Mouse (Mus musculus): ENCODE measurements around the gene Gal3st1. TPM values are rescaled to one million over a fixed set of nuclear protein-coding genes. Genes with fewer than 3 reads are reported as not detected.

The Gal3st1 gene
- total and polyA plus RNA-seq, 3 experiments = 0.07 to 0.12 TPM; not detected in 1

DNA sequence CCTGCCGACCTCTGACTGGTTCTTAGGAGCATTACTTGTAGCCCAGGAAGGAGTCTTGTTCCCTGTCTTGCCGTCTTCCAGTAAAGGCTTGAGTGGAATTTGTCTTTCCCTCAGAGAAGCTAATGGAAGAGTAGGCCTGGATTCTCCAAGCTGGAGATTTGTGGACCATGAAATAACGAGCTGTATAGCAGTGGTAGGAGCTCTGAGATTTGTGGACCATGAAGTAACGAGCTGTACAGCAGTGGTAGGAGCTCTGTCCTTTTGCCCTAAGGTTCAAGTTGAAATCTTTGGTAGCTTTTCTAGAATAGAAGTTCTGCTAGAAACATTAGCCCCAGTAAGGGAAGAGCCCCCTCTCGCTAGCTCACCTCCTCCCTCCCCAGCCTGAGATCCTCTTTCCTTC is 5.0 kb upstream of the Gal3st1 start:
- Histone ChIP-seq H3K36me3 (ENCODE audit: control insufficient read depth in 1 of 2, insufficient read depth in 2 of 2, low read length in 2 of 2) (peaks cover 0 to 32% of the 10 kb centered on the region in 2 experiments; a peak in 2 of 4 replicates), H3K9me3 (replicated peaks; ENCODE audit: insufficient read depth, low read length) (no peaks in the 10 kb centered on the region), H3K79me2 (ENCODE audit: control insufficient read depth, insufficient read depth, low read length, poor library complexity) (no peaks in the 10 kb centered on the region; the same call in 1 of the 2 replicates), H3K27me3 (ENCODE audit: control insufficient read depth in 1 of 2, insufficient read depth in 2 of 2, low read length in 2 of 2) (no peaks in the 10 kb centered on the region), H3K4me1 (ENCODE audit: control insufficient read depth in 1 of 2, insufficient read depth in 2 of 2, low read length in 2 of 2) (no peaks in the 10 kb centered on the region), H3K4me3 (ENCODE audit: control insufficient read depth in 1 of 2, insufficient read depth in 1 of 2, low read depth in 2 of 2, low read length in 2 of 2) (no peak overlapping the region), H3K9ac (ENCODE audit: control insufficient read depth, low read depth, low read length, poor library complexity, severe bottlenecking) (no peak overlapping the region), H3K27ac (ENCODE audit: control insufficient read depth, low read depth, low read length) (no peak overlapping the region)
- no peak for DNase-seq (ENCODE audit: low read depth, low spot score)
- TF ChIP-seq SMC3 (IDR thresholded peaks at IDR 0.05; ENCODE audit: low read depth, low read length) (no peak), POLR2AphosphoS2 (IDR thresholded peaks at IDR 0.05; ENCODE audit: low read length) (0 out of 2 replicates have a peak, but pooled peaks have one; percentile 11)

DNA sequence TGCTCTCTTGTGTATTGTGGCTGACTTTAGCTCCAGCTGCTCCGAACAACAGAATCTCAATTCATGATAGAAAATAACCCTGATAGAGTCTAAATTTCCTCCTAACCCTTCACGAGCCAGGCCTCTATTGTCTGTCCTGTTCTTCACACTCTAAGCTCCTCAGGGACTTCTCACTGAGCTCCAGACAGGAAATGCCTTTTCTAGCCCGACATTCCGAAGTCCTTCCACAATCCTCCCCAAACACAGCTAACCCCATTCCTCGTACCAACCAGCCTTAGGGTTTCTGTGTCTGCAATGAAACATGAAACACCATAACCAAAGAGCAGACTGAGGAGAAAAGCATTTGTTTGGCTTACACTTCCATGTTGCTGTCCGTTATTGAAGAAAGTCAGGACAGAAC is 1.9 kb upstream of the Gal3st1 start:
- Histone ChIP-seq H3K27ac (ENCODE audit: control insufficient read depth, low read depth, low read length) (no peak overlapping the region), H3K9me3 (replicated peaks; ENCODE audit: insufficient read depth, low read length) (no peaks in the 10 kb centered on the region), H3K4me1 (ENCODE audit: control insufficient read depth in 1 of 2, insufficient read depth in 2 of 2, low read length in 2 of 2) (no peaks in the 10 kb centered on the region), H3K36me3 (ENCODE audit: control insufficient read depth in 1 of 2, insufficient read depth in 2 of 2, low read length in 2 of 2) (peaks cover 0 to 14% of the 10 kb centered on the region in 2 experiments; a peak in 2 of 4 replicates), H3K27me3 (ENCODE audit: control insufficient read depth in 1 of 2, insufficient read depth in 2 of 2, low read length in 2 of 2) (no peaks in the 10 kb centered on the region), H3K9ac (ENCODE audit: control insufficient read depth, low read depth, low read length, poor library complexity, severe bottlenecking) (no peak overlapping the region), H3K79me2 (ENCODE audit: control insufficient read depth, insufficient read depth, low read length, poor library complexity) (no peaks in the 10 kb centered on the region), H3K4me3 (ENCODE audit: control insufficient read depth in 1 of 2, insufficient read depth in 1 of 2, low read depth in 2 of 2, low read length in 2 of 2) (no peak overlapping the region)
- DNase-seq (ENCODE audit: low read depth, low spot score) = no peak
- TF ChIP-seq EP300 (IDR thresholded peaks at IDR 0.05; ENCODE audit: low read depth in 1 of 2, low read length in 2 of 2) = no peak
- no peak for TF ChIP-seq TCF12 (IDR thresholded peaks at IDR 0.05; ENCODE audit: low read depth, low read length)
- TF ChIP-seq TAL1 (IDR thresholded peaks at IDR 0.05; ENCODE audit: low read length) = no peak
- TF ChIP-seq KAT2A (conservative IDR thresholded peaks at IDR 0.05; ENCODE audit: low read depth, low read length) = no peak
- no peak for TF ChIP-seq ZMIZ1 (IDR thresholded peaks at IDR 0.05; ENCODE audit: low read depth, low read length)
- no peak for TF ChIP-seq CHD2 (IDR thresholded peaks at IDR 0.05; ENCODE audit: low read length)
- no peak for TF ChIP-seq JUND (IDR thresholded peaks at IDR 0.05; ENCODE audit: low read depth, low read length)
- TF ChIP-seq POLR2AphosphoS5 (IDR thresholded peaks at IDR 0.05; ENCODE audit: borderline replicate concordance, low read depth, low read length) = no peak
- no peak for TF ChIP-seq CHD1 (IDR thresholded peaks at IDR 0.05; ENCODE audit: low read depth, low read length)
- TF ChIP-seq ETS1 (IDR thresholded peaks at IDR 0.05; ENCODE audit: low read depth, low read length) = no peak
- TF ChIP-seq HCFC1 (IDR thresholded peaks at IDR 0.05; ENCODE audit: low read depth, low read length) = no peak
- no peak for TF ChIP-seq MYB (IDR thresholded peaks at IDR 0.05; ENCODE audit: low read depth, low read length)
- no peak for TF ChIP-seq USF1 (IDR thresholded peaks at IDR 0.05; ENCODE audit: low read depth, low read length)
